Mouse (Mus musculus): ENCODE data around the gene Tmtc2.
A peak's percentile ranks its signal among the peaks of the same experiment; 100 is the strongest.

Gene Tmtc2

GRCm38 (mm10) chr10:105573908-105574694 is at the start of gene Tmtc2:
Gene Tmtc2 (minus strand): TSS chr10:105574451.
- DNase-seq, result peak; percentile 40 to 42

GRCm38 (mm10) chr10:105612117-105612516 is 37.9 kb upstream of the Tmtc2 start:
- DNase-seq, result no peak

- no peak for DNase-seq
These were observed 24.6 kb upstream of the Tmtc2 start for GRCm38 (mm10) chr10:105598826-105599225.

GRCm38 (mm10) chr10:105597226-105597625 is 23.0 kb upstream of the Tmtc2 start:
- DNase-seq, result no peak

GRCm38 (mm10) chr10:105595480-105596102 is 21.3 kb upstream of the Tmtc2 start:
- no peak for DNase-seq

- DNase-seq, result no peak
These were observed 13.9 kb upstream of the Tmtc2 start for GRCm38 (mm10) chr10:105588141-105588540.

GRCm38 (mm10) chr10:105579318-105579717 is 5.1 kb upstream of the Tmtc2 start:
- DNase-seq, result no peak

- no peak for DNase-seq
These were observed 4.1 kb upstream of the Tmtc2 start for GRCm38 (mm10) chr10:105578291-105578845.

GRCm38 (mm10) chr10:105574695-105575660 is 727 bp upstream of the Tmtc2 start:
- DNase-seq, result peak; percentile 81 to 82

- peak; percentile 2 to 3 for DNase-seq
These were observed 844 bp downstream of the Tmtc2 start for GRCm38 (mm10) chr10:105573306-105573907.

- peak; percentile 1 to 3 for DNase-seq
These were observed 1.4 kb downstream of the Tmtc2 start for GRCm38 (mm10) chr10:105572829-105573228.

- no peak for DNase-seq
These were observed 1.9 kb downstream of the Tmtc2 start for GRCm38 (mm10) chr10:105572301-105572700.

GRCm38 (mm10) chr10:105571831-105572230 is 2.4 kb downstream of the Tmtc2 start:
- no peak for DNase-seq

GRCm38 (mm10) chr10:105571019-105571418 is 3.2 kb downstream of the Tmtc2 start:
- no peak for DNase-seq

GRCm38 (mm10) chr10:105569573-105569972 is 4.7 kb downstream of the Tmtc2 start:
- no peak for DNase-seq

- no peak for DNase-seq
These were observed 6.3 kb downstream of the Tmtc2 start for GRCm38 (mm10) chr10:105567825-105568531.

- DNase-seq, result no peak
These were observed 12.7 kb downstream of the Tmtc2 start for GRCm38 (mm10) chr10:105561548-105561947.

- no peak for DNase-seq
These were observed 16.7 kb downstream of the Tmtc2 start for GRCm38 (mm10) chr10:105557581-105557980.

- no peak for DNase-seq
These were observed 17.2 kb downstream of the Tmtc2 start for GRCm38 (mm10) chr10:105556890-105557572.

GRCm38 (mm10) chr10:105554153-105554552 is 20.1 kb downstream of the Tmtc2 start:
- no peak for DNase-seq

- no peak for DNase-seq
These were observed 26.2 kb downstream of the Tmtc2 start for GRCm38 (mm10) chr10:105548040-105548439.

Measured in B cell, adult 2 months (primary cell).